Mouse (Mus musculus) kidney, postnatal 14 days (tissue): Measurements from ENCODE around the gene Pde6h.

Experiments used
- DNase-seq: peaks from one replicate; pipeline ENCODE4 v3.0.0; 2022; ENCODE audit warnings: mixed read lengths

Gene Pde6h

GRCm38 (mm10) chr6:136941051-136942021 lies 17.7 kb downstream of the Pde6h start, which contains the start of gene Arhgdib:
Gene Arhgdib (minus strand): TSS chr6:136941899.
- peak; percentile 64 for DNase-seq

- DNase-seq, result no peak
These were observed 18.6 kb downstream of the Pde6h start for GRCm38 (mm10) chr6:136942280-136942679.

- DNase-seq, result no peak
These were observed 19.8 kb downstream of the Pde6h start for GRCm38 (mm10) chr6:136943392-136943791.

- DNase-seq, result no peak
These were observed 20.9 kb downstream of the Pde6h start for GRCm38 (mm10) chr6:136944511-136944910.

- DNase-seq, result no peak
These were observed 22.6 kb downstream of the Pde6h start for GRCm38 (mm10) chr6:136946241-136946640.

GRCm38 (mm10) chr6:136946943-136947342 lies 23.3 kb downstream of the Pde6h start:
- DNase-seq, result no peak

GRCm38 (mm10) chr6:136947716-136948115 lies 24.1 kb downstream of the Pde6h start:
- DNase-seq, result no peak

GRCm38 (mm10) chr6:136950171-136950570 lies 26.5 kb downstream of the Pde6h start:
- DNase-seq, result no peak

GRCm38 (mm10) chr6:136952930-136953329 lies 29.3 kb downstream of the Pde6h start:
- DNase-seq, result no peak

- DNase-seq, result no peak
These were observed 30.6 kb downstream of the Pde6h start for GRCm38 (mm10) chr6:136954192-136954591.

- DNase-seq, result no peak
These were observed 31.1 kb downstream of the Pde6h start for GRCm38 (mm10) chr6:136954715-136955114.

GRCm38 (mm10) chr6:136955240-136955639 lies 31.6 kb downstream of the Pde6h start:
- no peak for DNase-seq

- no peak for DNase-seq
These were observed 33.4 kb downstream of the Pde6h start for GRCm38 (mm10) chr6:136957062-136957461.

GRCm38 (mm10) chr6:136959131-136959530 lies 35.5 kb downstream of the Pde6h start:
- no peak for DNase-seq

- DNase-seq, result no peak
These were observed 39.3 kb downstream of the Pde6h start for GRCm38 (mm10) chr6:136962957-136963356.

- no peak for DNase-seq
These were observed 41.2 kb downstream of the Pde6h start for GRCm38 (mm10) chr6:136964609-136965510.

GRCm38 (mm10) chr6:136965912-136966311 lies 42.3 kb downstream of the Pde6h start:
- no peak for DNase-seq

GRCm38 (mm10) chr6:136967466-136967865 lies 43.8 kb downstream of the Pde6h start:
- DNase-seq, result no peak

GRCm38 (mm10) chr6:136968877-136969276 lies 45.2 kb downstream of the Pde6h start:
- DNase-seq, result peak; percentile 51

- no peak for DNase-seq
These were observed 55.8 kb downstream of the Pde6h start for GRCm38 (mm10) chr6:136979274-136980082.

- DNase-seq, result peak; percentile 37
These were observed 56.7 kb downstream of the Pde6h start for GRCm38 (mm10) chr6:136980331-136980746.

GRCm38 (mm10) chr6:136982581-136982980 lies 58.9 kb downstream of the Pde6h start:
- no peak for DNase-seq
